Mouse (Mus musculus): ENCODE measurements at regions not wholly inside any gene's neighbourhood (a gene's known extent, or its start where the extent isn't known, plus 50 kb on each side); places are given as distances from the start of the nearest gene placed in this dataset.
"Not testable (repeated sequence)": the region's sequence is repeated elsewhere in the genome, so short reads cannot be mapped to it uniquely, and the experiment has no call there.

GRCm38 (mm10) chr13:35604765-35605164, 54.9 kb upstream of the Cdyl start:
- H3K4me3 ChIP-seq = no peak overlapping the region
- no peaks in the 10 kb centered on the region for H3K36me3 ChIP-seq
- no peak for DNase-seq (ENCODE audit: low spot score)
- no peaks in the 10 kb centered on the region for H3K27me3 ChIP-seq (ENCODE audit: low read depth, poor library complexity, severe bottlenecking)
- 89% methylated on average over 3 of the region's 3 CpGs for WGBS
- H3K27ac ChIP-seq = no peak overlapping the region
- no peaks in the 10 kb centered on the region for H3K4me1 ChIP-seq
- no peaks in the 10 kb centered on the region for H3K9me3 ChIP-seq (replicated peaks)

GRCm38 (mm10) chr13:35606857-35607561, 52.6 kb upstream of the Cdyl start:
- H3K4me3 ChIP-seq; H3K4me1 ChIP-seq; H3K9me3 ChIP-seq (replicated peaks); H3K27ac ChIP-seq; H3K27me3 ChIP-seq (ENCODE audit: low read depth, poor library complexity, severe bottlenecking); H3K36me3 ChIP-seq; DNase-seq (ENCODE audit: low spot score): not testable (repeated sequence)
- WGBS = 93% methylated on average over 5 of the region's 5 CpGs

- Histone ChIP-seq H3K27me3 (ENCODE audit: low read depth, poor library complexity, severe bottlenecking) (no peaks in the 10 kb centered on the region), H3K36me3 (no peaks in the 10 kb centered on the region), H3K4me1 (no peaks in the 10 kb centered on the region), H3K9me3 (replicated peaks) (no peaks in the 10 kb centered on the region), H3K4me3 (no peak overlapping the region), H3K27ac (no peak overlapping the region)
- no peak for DNase-seq (ENCODE audit: low spot score)
- 90% methylated on average over 2 of the region's 2 CpGs for WGBS
These were observed 51.9 kb upstream of the Cdyl start for GRCm38 (mm10) chr13:35607710-35608109.
